ENCODE assay signal across 10 mouse cellular contexts in the genomic region with DNA sequence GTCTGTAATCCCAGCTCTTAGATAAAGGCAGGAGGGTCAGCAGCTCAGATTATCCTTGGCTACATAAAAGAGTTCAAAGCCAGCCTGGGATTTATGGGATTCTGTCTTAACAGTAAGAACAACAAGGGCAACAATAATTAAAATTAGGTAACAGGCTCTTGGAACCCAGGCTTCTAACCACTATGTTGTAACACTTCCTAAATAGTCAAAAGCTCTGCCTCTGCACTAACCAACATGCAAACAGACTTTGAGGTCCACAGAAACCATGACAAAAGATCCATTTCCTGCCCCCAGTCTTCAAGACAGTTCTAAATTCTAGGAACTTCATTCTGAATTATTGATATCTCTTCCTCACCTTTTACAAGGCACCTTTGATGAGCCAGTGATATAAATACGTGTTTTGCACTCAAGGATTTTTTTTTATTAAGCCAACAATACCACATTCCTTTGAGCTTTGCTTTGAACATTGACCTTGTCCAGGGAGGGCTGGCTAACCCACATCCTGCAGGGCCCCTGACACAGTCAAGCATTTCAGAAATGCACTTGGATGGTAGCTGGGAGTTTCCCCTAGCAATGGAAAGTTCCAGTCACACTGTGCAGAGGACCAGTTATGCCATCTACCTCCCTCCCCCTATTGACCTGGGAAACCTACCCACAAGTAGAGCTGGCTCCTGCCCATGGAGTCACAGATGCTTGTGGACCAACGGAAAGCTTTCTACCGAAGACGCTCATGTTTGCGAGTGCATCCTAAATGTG. TPM values are rescaled to one million over a fixed set of nuclear protein-coding genes. Genes with fewer than 3 reads are reported as not detected.
DNase-seq lines count a peak whose midpoint lies in the region.
"Had no signal": no experiment of that assay in that cellular context is flagged by ENCODE, and none has a peak within 500 bp of the region (broad histone marks: within the 10 kb centered on the region; RNA-seq: fewer than 3 reads in every experiment).

No protein-coding gene starts in this region.

- DNase-seq in adrenal gland, adult 8-10 months, result peak; percentile 64
- DNase-seq in adrenal gland, postnatal 4 days (ENCODE audit: low spot score in 2 of 2), result no peak
- peak; percentile 93 for DNase-seq in 3T3-L1 (ENCODE audit: low read depth, low spot score)
- peak; percentile 43 for DNase-seq in induced T-regulatory cell, adult 2 months (ENCODE audit: low read depth)
- DNase-seq in kidney, postnatal 25 days, result peak; percentile 77 to 89
- DNase-seq in layer of hippocampus, postnatal 25 days (ENCODE audit: extremely low spot score in 1 of 2, low spot score in 1 of 2), result no peak
- no peak for DNase-seq in frontal cortex, postnatal 10 days (ENCODE audit: low spot score in 2 of 2)
- no peak for DNase-seq in urinary bladder, postnatal 25 days (ENCODE audit: low spot score)
- DNase-seq: cerebellum, postnatal 10 days; gastrocnemius, postnatal 10 days had no signal

RNA-seq across cellular contexts. Expression of gene Igfbp7, which starts 23.9 kb away (rescaled TPM):
- total RNA-seq in adrenal gland, adult 8-10 months (2022), result 100 to 1,000 TPM; 532 to 639 (median 602) TPM
- total RNA-seq in adrenal gland, postnatal 4 days (2021), result 100 to 1,000 TPM; 742 to 760 TPM
- 10 to 100 TPM; 31.2 to 33.6 TPM for total RNA-seq in layer of hippocampus, postnatal 25 days (2021)

Comparison
In these comparisons a context has a peak if more than half of its experiments do, and no peak if none do; other contexts are left out.
1. DNase-seq: peak in adrenal gland, adult 8-10 months (single experiment), 3T3-L1 (single experiment), induced T-regulatory cell, adult 2 months (single experiment) and kidney, postnatal 25 days (2 of 2); none in adrenal gland, postnatal 4 days (0 of 2), layer of hippocampus, postnatal 25 days (0 of 2), frontal cortex, postnatal 10 days (0 of 2) and urinary bladder, postnatal 25 days (single experiment).
2. RNA of gene Igfbp7, which starts 23.9 kb away (total RNA-seq): 742 to 760 TPM in adrenal gland, postnatal 4 days and 532 to 639 TPM in adrenal gland, adult 8-10 months; 31.2 to 33.6 TPM in layer of hippocampus, postnatal 25 days; every median in the first group is over 10 times any median in the second.